Mouse (Mus musculus): ENCODE results near the gene Mtch1.

DNA sequence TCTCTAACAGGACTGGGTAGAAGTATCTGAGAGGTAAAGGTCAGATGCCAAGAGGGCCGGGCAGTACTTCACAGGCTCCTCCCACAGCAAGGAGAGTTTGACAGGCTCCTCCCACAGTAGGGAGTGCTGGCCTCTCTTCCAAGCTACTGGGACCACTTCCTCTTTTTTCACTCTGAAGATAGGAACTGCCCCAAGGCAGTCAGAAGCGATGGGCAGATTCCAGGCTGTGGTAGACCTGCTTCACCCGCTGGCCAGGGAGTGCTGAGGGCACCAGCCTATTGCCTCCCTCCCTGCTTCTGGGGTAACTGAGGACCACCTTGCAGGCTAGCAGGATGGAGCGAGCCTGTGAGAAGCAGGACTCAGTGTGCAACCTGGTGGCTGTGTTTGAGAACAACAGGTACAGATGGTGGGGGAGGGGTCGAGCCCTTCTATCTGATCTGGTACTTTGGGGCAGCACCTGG, 13.1 kb upstream of the Mtch1 start, which contains the start of gene Fgd2:
- TF ChIP-seq EP300 (IDR thresholded peaks at IDR 0.05; ENCODE audit: low read depth) (no peak), CTCF (IDR thresholded peaks at IDR 0.05; ENCODE audit: low read depth) (peak; percentile 40)
